Mouse (Mus musculus): ENCODE measurements around the gene Gm49388.

DNA sequence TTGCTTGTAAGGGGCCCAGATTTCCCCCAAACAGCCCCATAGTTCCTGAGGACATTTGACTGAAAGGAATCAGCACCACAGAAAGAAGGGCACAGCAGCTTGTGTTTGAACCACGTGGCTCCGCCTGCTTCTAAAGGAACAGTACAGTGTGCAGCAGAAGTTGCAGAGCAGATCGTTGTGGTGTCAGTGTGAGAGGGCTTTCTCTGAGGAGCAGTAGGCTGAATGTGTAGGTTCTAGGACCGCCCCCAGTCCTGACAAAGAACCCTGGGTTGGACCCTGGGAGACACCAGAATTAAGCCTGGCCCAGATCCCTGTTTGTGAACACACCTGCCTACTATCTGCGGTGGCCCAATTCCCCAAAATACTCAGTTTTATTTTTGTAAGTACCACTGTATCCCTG lies 14.1 kb upstream of the Gm49388 start:
- TF ChIP-seq CTCF (IDR thresholded peaks at IDR 0.05; ENCODE audit: low read depth, low read length) (no peak), POLR2A (IDR thresholded peaks at IDR 0.05; ENCODE audit: extremely low read depth, insufficient read depth, low read length) (no peak)
